Mouse (Mus musculus) mature B cell (primary cell): Measurements from ENCODE around the gene Idh2.
"Not testable (repeated sequence)": the region's sequence is repeated elsewhere in the genome, so short reads cannot be mapped to it uniquely, and the experiment has no call there.

Source experiments
- in situ Hi-C: fragments of 300-500 bp; cut with MboI; formaldehyde crosslinking; loops from 2 replicates; pipeline ENCODE4 v1.14.3; 2019

The Idh2 gene

DNA sequence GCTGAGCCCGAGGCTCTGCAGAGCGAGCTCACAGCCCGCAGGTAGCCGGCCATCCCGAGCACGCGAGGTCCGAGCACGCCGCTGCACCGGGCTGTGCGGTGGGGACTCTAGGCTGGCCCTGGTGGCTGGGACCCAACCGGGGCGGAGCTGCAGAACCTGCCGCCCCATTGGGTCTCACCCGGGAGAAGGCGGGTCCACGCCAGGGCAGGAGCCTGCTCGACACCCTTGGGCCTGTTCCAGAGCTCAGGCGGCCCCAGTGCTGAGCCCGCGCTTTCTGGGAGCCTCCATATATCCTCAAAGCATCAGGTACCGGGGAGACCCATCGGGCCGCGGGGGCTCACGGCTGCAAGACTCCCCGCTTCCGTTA, at the start of gene Idh2:
Gene Idh2, minus strand, starts transcription at position 169 of the 367 bp plus-strand sequence.
- in situ Hi-C loops, result no loop called here

GRCm38 (mm10) chr7:80160945-80161306, 45.7 kb upstream of the Idh2 start:
- in situ Hi-C loops, result no loop called here

- in situ Hi-C loops, result no loop called here
These were observed 45.2 kb upstream of the Idh2 start for GRCm38 (mm10) chr7:80160293-80160944.

DNA sequence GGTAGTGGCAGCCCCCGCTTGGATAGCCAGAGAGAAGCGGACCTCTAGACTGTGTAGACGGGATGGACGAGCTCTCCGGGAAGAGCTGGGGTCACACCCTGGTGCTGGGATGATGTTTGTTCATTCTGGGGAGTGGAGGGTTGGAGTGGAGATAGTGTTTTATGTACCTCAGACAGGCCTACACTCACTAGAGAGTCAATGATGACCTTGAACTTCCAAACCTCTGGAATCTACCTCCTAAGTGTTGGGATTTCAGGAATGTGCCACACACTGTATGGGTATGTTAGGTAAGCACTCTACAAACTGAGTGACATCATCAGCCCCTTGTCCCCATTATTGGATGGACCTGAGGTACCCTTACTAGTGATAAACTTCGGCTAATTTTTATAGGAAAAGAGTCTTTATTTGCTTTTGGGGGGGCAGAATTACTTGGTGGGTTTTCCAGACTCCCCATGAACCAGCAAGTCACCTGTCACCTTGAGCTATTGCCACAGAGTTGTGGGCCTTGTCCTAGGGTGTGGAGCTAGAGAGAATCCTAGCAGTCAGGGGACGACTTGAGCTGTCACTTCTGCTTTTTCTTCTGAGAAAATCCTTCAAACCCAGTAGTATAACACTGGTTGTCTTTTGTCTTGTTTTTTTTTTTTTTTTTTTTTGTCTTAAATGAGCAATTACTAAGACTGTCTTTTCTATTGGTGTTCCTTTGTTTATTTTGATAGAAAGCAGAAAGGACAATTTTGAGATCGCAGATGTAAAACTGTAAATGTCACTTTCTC, 43.5 kb upstream of the Idh2 start:
- in situ Hi-C loops, result no loop called here

DNA sequence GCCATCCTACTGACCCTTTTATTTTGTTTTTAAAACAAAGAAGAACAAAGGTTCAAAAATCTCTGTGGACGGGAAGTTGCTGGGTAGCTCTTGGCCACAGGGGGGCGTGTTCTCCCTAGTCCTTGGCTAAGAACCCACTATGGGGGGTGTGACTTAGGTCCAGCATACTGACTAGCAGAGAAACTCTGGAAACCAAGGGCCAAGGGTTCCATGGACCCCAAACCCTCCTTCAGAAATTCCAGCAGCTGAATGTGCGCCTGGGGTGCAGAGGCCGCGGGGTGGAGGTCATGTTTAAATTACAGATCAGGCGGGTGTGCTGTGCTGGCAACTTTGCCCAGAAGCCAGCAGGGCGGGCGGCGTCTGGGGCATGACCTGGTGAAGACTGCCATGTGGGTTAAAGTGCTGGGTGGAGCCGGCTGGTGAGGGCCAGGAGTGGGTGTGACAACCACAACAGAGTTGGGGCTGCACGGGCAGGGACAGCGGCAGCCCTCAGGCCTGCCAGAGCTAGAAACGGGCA, 41.6 kb upstream of the Idh2 start:
- in situ Hi-C loops, result no loop called here

GRCm38 (mm10) chr7:80154689-80155088, 39.5 kb upstream of the Idh2 start:
- in situ Hi-C loops, result no loop called here

DNA sequence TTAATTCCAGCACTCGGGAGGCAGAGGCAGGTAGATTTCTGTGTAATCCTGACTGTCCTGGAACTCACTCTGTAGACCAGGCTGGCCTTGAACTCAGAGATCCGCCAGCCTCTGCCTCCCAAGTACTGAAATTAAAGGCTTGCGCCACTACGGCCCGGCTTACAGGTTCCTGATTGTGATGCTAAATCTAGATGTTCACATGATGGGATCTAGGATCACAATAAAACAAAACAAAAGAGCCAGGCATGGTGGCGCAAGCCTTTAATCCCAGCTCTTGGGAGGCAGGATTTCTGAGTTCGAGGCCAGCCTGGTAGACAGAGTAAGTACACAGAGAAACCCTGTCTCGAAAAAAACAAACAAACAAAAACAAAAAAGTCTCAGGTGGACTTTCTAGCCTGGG, 37.6 kb upstream of the Idh2 start:
- in situ Hi-C loops, result no loop called here

DNA sequence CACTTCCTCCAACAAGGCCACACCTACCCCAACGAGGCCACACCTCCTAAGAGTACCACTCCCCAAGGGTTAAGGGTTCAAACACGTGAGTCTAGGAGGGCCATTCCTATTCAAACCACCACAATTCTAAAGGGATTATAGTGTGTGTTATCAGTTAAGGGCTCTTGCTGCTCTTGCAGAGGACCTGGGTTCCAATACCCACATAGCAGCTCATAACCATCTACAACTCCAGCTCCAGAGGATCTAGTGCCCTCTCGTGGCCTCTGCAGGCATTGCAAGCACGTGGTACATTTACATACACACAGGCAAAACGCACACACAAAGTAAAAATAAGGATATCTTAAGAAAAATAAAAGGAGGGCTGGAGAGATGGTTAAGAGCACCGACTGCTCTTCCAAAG, 37.0 kb upstream of the Idh2 start:
- in situ Hi-C loops, result no loop called here

GRCm38 (mm10) chr7:80149356-80149755, 34.2 kb upstream of the Idh2 start:
- in situ Hi-C loops, result loop anchor here (10.0 kb wide), 1 partner anchor 225 kb away; the partner anchor contains the start of gene Man2a2

- in situ Hi-C loops, result loop anchor here (10.0 kb wide), 1 partner anchor 229 kb away; the partner anchor contains the start of gene Man2a2
These were observed 30.9 kb upstream of the Idh2 start for GRCm38 (mm10) chr7:80146077-80146476.

DNA sequence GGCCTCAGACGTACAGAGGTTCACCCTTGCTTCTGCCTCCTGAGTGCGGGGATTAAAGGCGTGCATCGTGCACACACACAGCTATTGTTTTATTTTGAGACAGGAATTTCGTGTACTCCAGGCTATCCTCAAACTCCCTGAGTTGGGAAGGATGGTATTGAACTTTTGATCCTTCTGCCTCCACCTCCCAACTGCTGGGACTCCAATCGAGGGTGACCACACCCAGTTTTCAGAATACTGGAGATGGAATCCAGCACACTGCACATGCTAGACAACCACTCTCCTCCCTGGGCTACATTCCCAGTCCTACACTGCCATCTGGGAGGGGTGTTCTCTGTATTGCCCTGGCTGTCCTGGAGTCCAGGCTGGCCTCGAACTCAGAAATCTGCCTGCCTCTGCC, 29.5 kb upstream of the Idh2 start:
- in situ Hi-C loops, result loop anchor here (5.0 to 10.0 kb wide), 2 partner anchors 68 to 230 kb away; partner anchors contain the start of gene Man2a2

DNA sequence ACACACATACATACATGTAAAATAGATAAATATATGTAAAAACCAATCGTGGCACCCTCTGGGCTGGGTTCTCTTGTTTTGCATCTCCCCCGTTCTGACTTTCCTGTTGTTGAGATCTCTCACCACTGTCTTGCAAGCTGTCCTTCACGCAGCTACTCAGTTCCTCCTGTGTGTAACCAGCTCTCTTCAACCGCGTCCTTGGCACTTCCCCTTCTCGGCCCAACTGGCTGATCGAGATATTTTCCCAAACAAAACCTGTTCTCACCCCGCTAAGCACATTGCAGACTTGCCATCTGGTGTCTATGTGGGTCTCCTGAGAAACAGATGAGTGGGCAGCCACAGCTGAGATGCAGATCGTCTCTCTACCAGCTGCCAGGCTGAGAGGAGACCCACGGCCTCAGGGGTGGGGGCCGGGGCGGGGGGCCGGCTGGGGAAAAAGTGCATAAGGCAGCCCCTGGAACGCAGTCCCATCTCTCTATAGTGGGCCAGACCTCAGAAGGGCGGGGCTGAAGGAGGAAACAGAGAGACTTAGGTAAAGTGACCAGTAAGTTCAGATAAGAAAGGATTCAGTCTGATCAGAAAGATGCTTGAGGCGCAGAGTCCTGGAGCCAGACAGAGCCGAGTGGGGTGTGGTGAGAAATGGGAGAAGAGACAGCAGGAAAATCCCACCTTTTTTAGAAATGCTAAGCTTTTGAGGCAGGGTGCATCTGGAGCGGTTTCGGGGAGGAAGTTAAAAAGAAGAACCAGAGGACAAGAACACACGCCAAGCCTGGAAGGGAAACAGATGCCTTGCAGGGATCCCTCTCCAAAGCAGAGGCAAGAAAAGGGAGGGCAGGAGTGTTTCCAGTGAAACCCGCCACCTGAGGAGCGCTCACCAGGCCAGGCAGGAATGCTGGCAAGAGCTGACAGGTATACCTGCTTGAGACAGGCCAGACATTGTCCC, 28.4 kb upstream of the Idh2 start:
- in situ Hi-C loops, result loop anchor here (5.0 to 10.0 kb wide), 2 partner anchors 69 to 231 kb away; partner anchors contain the start of gene Man2a2

DNA sequence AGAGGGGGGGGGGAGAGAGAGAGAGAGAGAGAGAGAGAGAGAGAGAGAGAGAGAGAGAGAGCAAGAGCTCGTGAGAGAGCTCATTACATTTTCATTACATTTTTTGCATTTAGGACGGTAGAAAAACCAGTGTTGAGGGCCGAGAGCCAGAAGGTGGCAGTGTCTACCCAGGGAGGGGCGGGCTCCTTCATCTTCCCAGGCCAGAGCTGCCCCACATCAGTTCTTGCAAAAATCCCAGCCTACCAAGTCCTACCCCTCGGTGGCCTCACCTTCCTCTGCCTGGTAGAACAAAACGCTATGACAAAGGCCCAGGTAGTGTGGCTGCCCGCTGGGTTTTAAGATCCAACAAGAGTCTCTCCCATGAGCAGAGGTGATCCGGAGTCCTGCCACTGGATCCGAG, 25.6 kb upstream of the Idh2 start:
- in situ Hi-C loops, result loop anchor here (5.0 to 10.0 kb wide), 2 partner anchors 71 to 234 kb away; partner anchors contain the start of gene Man2a2

- in situ Hi-C loops, result no loop called here
These were observed 23.2 kb upstream of the Idh2 start for GRCm38 (mm10) chr7:80138375-80138774.

- in situ Hi-C loops, result no loop called here
These were observed 20.0 kb upstream of the Idh2 start for GRCm38 (mm10) chr7:80135173-80135532.

GRCm38 (mm10) chr7:80134454-80135172, 19.4 kb upstream of the Idh2 start:
- in situ Hi-C loops, result no loop called here

DNA sequence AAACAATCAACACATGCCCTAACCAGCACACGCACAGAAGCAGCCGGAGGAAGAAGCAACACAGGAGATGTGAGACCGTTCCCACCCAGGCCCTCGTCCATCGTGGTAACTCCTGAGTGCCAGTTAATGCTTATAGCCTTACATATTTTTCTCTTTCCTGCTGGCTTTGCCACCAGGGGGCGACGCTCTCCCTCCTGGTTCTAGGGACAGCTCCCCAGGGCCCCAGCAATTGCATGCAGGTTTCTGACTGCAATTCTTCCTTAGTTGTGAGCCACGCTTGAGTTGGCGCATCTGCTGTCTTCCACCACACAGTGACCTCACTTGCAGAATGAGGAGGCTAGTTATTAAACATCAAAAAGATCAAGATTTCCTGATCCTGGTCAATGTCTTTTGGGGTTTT, 17.3 kb upstream of the Idh2 start:
- in situ Hi-C loops, result no loop called here

GRCm38 (mm10) chr7:80131315-80131714, 16.1 kb upstream of the Idh2 start:
- in situ Hi-C loops, result not testable (repeated sequence)

DNA sequence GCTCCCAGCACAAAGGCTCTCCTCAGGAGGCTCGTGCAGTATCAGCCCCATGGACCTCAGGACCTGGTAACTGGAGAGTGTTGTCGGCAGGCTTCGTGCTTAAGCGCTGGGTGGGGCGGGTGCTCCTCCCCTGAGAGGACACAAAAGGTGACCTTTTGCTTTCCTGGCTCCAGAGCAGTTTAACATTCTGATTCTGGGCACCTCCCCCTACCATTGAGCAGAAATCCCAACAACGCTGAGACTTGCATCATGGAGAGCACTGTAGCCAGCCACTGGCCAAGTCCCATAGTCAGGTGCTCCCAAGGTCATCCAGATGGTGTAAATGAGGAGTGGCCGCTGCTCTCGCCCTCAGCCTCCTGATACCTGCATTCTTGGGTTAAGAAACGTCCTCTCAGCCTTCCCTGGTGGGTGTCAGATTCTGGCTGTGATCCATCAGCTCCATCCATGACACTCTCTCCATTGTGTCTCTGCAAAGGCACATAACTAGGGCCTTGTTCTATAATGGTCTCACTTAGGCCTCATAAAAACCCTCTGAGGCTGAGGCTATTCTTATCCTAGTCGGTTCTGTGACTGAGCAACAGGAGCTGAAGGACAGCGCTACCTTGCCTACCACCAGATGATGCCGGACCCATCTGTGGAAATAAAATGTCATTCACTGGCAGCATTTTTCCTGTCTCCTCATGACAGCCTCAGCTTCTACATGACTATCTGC, 15.3 kb upstream of the Idh2 start:
- in situ Hi-C loops, result no loop called here

- in situ Hi-C loops, result no loop called here
These were observed 14.1 kb upstream of the Idh2 start for GRCm38 (mm10) chr7:80129278-80129677.

- in situ Hi-C loops, result no loop called here
These were observed 8.5 kb upstream of the Idh2 start for GRCm38 (mm10) chr7:80123672-80124071.
